Mouse (Mus musculus) stomach, postnatal 0 days (tissue): Measurements from ENCODE around the gene Fbln1. TPM values are rescaled to one million over a fixed set of nuclear protein-coding genes. Genes with fewer than 3 reads are reported as not detected.
A peak's percentile ranks its signal among the peaks of the same experiment; 100 is the strongest.

ENCODE experiments used
- ATAC-seq: fragments of 200-750 bp; cut with Nextera tagmentation; 2 replicates; pipeline ENCODE4 v1.8.0; 2017; ENCODE audit not compliant: low FRiP score, low TSS enrichment
- DNase-seq: peaks from one replicate; pipeline ENCODE4 v3.0.0-alpha.2; 2016; ENCODE audit warnings: low spot score
- H3K27ac ChIP-seq: fragments of 300-500 bp; sonication (generic); replicated peaks from 2 replicates; pipeline ENCODE4 v1.5.1; 2014; ENCODE audit warnings: mild to moderate bottlenecking, control low read depth
- H3K27me3 ChIP-seq: fragments of 300-500 bp; sonication (generic); 2 replicates; pipeline ENCODE4 v1.6.1; 2014; ENCODE audit warnings: low read length; ENCODE audit not compliant: control insufficient read depth, insufficient read depth
- H3K36me3 ChIP-seq: fragments of 300-500 bp; sonication (generic); 2 replicates; pipeline ENCODE4 v1.6.1; 2014; ENCODE audit warnings: low read length, mixed read lengths; ENCODE audit not compliant: control insufficient read depth, insufficient read depth
- H3K4me1 ChIP-seq: fragments of 300-500 bp; sonication (generic); replicated peaks from 2 replicates; pipeline ENCODE4 v1.6.1; 2014; ENCODE audit warnings: antibody characterized with exemption; ENCODE audit not compliant: control insufficient read depth, insufficient read depth
- H3K4me2 ChIP-seq: fragments of 300-500 bp; sonication (generic); replicated peaks from 2 replicates; pipeline ENCODE4 v1.6.1; 2014; ENCODE audit warnings: low read depth, mild to moderate bottlenecking, control low read depth, moderate library complexity
- H3K4me3 ChIP-seq: fragments of 300-500 bp; sonication (generic); 2 replicates; pipeline ENCODE4 v1.5.1; 2014; ENCODE audit warnings: low read depth, low read length, control low read depth
- H3K9ac ChIP-seq: fragments of 300-500 bp; sonication (generic); 2 replicates; pipeline ENCODE4 v1.6.1; 2014; ENCODE audit warnings: mild to moderate bottlenecking, low read length, control low read depth, mixed read lengths
- H3K9me3 ChIP-seq: fragments of 300-500 bp; sonication (generic); 2 replicates; pipeline ENCODE4 v1.6.1; 2016; ENCODE audit warnings: low read length; ENCODE audit not compliant: control insufficient read depth
- CTCF ChIP-seq: IDR thresholded peaks from 2 replicates; pipeline ENCODE4 v1.5.1; 2016; ENCODE audit warnings: antibody characterized with exemption, low read depth, mild to moderate bottlenecking, moderate library complexity
- EP300 ChIP-seq: optimal IDR thresholded peaks from 2 replicates; pipeline ENCODE3; 2016; ENCODE audit warnings: antibody characterized with exemption
- WGBS: fragments of 180-500 bp; shearing (Covaris S2); extraction: QIAGEN DNeasy Blood & Tissue Kit; methylation state at CpG from one replicate; pipeline ENCODE4 v1.1.7; 2014; 5-methylcytosine and 5-hydroxymethylcytosine counted together
- polyA plus RNA-seq: library from polyadenylated mRNA; unstranded; fragments of >200 nt; fragmentation: Nextera tagmentation; extraction: Ambion mirVana; gene quantifications from 2 replicates; pipeline ENCODE4 v1.2.1, GENCODE M21; 2015

Fbln1 gene
- polyA plus RNA-seq, 1 experiment from 2014 or later, result 112 TPM

DNA sequence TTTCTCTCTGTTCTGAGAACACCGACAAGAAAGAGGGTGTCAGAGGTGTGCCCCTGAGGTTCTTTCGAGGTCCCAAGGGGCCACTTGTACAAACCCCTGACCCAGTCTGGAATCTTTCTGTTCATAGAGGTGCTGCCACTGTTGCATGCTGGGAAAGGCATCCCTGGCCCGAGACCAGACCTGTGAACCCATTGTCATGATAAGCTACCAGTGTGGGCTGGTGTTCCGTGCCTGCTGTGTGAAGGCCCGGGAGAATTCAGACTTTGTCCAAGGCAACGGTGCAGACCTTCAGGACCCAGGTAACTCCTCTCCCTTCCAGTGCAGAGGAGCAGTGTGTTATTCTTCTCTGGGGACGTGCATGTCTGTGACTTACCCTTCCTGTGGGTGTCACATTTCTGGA lies 21.1 kb downstream of the Fbln1 start:
- Histone ChIP-seq H3K4me3 (no peak overlapping the region), H3K36me3 (peaks cover 17% of the 10 kb centered on the region), H3K9ac (no peak overlapping the region), H3K27ac (no peak overlapping the region), H3K27me3 (no peaks in the 10 kb centered on the region), H3K9me3 (no peaks in the 10 kb centered on the region), H3K4me2 (no peak overlapping the region), H3K4me1 (no peaks in the 10 kb centered on the region)
- TF ChIP-seq EP300 (no peak), CTCF (no peak)
- no peak for DNase-seq
- 64% methylated on average over 7 of the region's 7 CpGs for WGBS
- ATAC-seq, result no peak

DNA sequence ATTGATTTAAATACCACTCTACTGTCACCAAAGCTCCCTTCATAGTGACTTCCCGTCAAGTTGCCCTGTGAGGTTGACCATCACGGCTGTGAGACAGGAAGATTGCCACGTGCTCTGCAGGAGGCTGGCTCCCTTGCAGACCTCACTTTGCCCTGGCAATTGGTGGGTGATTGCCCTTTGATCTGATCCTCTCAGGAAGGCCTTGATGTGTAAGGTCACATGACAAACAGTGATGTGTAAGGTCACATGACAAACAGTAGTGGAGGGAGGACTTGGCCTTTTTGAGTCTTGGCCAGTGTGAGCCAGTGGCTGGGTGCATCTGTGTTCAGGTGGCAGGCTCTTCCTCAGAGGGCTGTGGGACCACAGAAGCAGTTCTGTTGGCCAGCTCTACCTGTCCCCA lies 22.8 kb downstream of the Fbln1 start:
- 86% methylated on average over 3 of the region's 3 CpGs for WGBS
- ATAC-seq (no peak), DNase-seq (no peak)
- Histone ChIP-seq H3K4me2 (no peak overlapping the region), H3K36me3 (peaks cover 20% of the 10 kb centered on the region), H3K9me3 (no peaks in the 10 kb centered on the region), H3K4me3 (no peak overlapping the region), H3K9ac (no peak overlapping the region), H3K4me1 (no peaks in the 10 kb centered on the region), H3K27me3 (no peaks in the 10 kb centered on the region), H3K27ac (no peak overlapping the region)
- TF ChIP-seq CTCF (no peak), EP300 (no peak)

DNA sequence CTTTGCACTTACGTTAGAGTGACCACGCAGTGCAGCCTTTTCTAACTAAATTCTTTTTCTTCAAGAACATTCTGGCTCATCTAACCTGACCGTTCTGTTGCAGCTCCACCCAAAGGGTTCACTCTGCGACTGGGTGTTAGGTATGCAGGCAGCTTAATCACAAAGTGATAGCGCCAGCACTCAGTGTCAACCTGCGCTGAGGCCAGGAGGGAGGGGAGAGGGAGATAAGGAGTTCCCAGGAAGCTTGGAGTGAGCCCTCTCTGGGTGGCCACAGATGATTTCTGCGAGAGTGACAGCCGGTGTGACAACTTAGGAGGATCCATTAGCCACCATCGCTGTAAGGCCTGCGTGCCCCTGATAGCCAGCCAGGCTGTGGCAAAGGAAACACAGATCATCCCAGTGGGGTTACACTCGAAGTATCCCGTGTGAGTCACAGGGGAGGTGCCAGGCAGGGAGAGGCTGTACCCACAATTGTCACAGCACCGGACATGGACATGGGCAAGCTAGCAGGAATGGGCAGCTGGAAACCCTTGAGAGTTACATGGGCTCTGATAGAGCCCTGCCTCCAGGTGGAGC lies 24.3 kb downstream of the Fbln1 start:
- DNase-seq (peak; percentile 68), ATAC-seq (peak; percentile 47)
- Histone ChIP-seq H3K9ac (no peak overlapping the region), H3K27ac (peak overlapping the region; percentile 75), H3K4me3 (no peak overlapping the region), H3K4me2 (no peak overlapping the region), H3K4me1 (no peaks in the 10 kb centered on the region), H3K9me3 (no peaks in the 10 kb centered on the region), H3K27me3 (no peaks in the 10 kb centered on the region), H3K36me3 (peaks cover 9% of the 10 kb centered on the region; the same call in 1 of the 2 replicates)
- 43% methylated on average over 13 of the region's 13 CpGs for WGBS
- no peak for TF ChIP-seq EP300
- 0 out of 2 replicates have a peak, but pooled peaks have one; percentile 11 for TF ChIP-seq CTCF

DNA sequence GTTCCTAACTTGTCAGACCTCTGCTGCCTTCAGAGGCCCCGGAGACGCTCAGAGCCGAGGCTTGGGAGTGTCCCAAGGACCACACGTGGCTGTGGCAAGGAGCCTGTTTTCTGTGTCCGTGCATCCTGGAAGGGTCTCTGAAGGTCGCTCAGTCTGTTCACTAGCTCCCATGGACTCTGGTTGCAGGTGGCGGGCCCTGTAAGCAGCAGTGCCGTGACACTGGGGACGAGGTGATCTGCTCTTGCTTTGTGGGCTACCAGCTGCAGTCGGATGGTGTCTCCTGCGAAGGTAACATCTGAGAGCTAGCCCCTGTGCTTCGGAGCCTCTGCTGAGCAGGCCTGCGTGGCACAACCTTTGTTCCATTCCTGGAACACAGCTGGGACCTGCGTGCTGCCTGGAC lies 24.9 kb downstream of the Fbln1 start:
- no peaks in the 10 kb centered on the region for H3K9me3 ChIP-seq
- no peak overlapping the region for H3K4me3 ChIP-seq
- H3K4me1 ChIP-seq, result no peaks in the 10 kb centered on the region
- H3K27ac ChIP-seq, result peak overlapping the region; percentile 75
- H3K36me3 ChIP-seq, result peaks cover 9% of the 10 kb centered on the region; the same call in 1 of the 2 replicates
- 78% methylated on average over 14 of the region's 14 CpGs for WGBS
- ATAC-seq, result no peak
- no peak for DNase-seq
- H3K9ac ChIP-seq, result no peak overlapping the region
- no peaks in the 10 kb centered on the region for H3K27me3 ChIP-seq
- TF ChIP-seq CTCF (0 out of 2 replicates have a peak, but pooled peaks have one; percentile 1), EP300 (no peak)
- H3K4me2 ChIP-seq, result no peak overlapping the region

DNA sequence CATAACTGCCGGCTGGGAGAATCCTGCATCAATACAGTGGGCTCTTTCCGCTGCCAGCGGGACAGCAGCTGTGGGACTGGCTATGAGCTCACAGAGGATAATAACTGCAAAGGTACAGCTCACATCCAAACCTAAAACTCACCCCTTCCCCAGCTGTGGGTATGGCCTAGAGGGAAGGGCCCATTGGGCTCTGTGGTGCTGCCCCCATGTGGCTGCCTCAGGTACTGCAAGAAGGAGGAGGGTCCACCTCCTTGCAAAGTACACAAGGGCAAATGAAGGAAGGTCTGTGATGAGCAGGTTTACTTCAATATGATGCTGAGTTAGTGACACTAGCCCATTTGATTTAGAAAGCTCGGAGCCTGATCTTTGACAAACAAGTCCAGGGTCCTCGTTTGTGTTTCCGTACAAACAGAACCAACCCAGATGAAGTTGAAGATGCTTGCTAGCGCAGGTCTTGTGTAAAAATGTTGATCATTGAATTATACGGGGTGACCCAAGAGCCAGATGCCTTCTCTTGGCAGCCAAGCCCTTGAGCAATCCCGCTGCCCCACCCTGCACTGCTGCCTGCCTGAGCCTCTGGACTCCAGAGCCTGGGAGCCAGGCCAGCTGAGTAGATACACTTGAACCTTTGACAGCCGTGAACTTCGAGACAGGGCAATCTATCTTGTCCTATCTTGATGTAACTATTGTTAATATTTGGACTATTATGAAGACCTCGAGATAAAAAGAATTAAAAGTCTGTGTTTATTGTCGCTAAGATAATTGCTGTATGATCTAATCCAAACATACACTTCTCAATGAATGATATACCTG lies 25.9 kb downstream of the Fbln1 start:
- peaks cover 7% of the 10 kb centered on the region; the same call in 1 of the 2 replicates for H3K36me3 ChIP-seq
- no peaks in the 10 kb centered on the region for H3K9me3 ChIP-seq
- peak overlapping the region; percentile 75 for H3K27ac ChIP-seq
- H3K27me3 ChIP-seq, result no peaks in the 10 kb centered on the region
- no peak overlapping the region for H3K9ac ChIP-seq
- H3K4me1 ChIP-seq, result no peaks in the 10 kb centered on the region
- DNase-seq, result peak; percentile 80
- peak; percentile 53; the same call in 1 of the 2 replicates for ATAC-seq
- 42% methylated on average over 13 of the region's 13 CpGs for WGBS
- no peak overlapping the region for H3K4me2 ChIP-seq
- no peak overlapping the region for H3K4me3 ChIP-seq
- peak; percentile 98 for TF ChIP-seq CTCF
- no peak for TF ChIP-seq EP300

DNA sequence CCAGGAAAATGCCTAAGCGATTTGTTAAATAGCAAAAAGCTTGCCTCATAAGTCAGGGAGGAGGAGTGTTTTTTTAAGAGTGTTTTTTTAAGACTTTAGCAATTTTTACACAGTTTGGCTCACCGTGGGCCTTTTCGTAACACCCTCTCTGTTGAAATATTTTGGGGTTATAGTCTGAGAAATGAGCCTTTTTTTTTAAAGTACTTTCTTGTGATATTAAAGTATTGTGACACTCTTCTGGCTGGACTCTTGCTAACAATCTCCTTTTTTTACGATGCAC lies 26.4 kb downstream of the Fbln1 start:
- ATAC-seq, result no peak; the same call in 1 of the 2 replicates
- no peak overlapping the region for H3K4me3 ChIP-seq
- WGBS, result 45% methylated on average over 4 of the region's 4 CpGs
- no peak overlapping the region for H3K4me2 ChIP-seq
- no peak overlapping the region for H3K9ac ChIP-seq
- H3K9me3 ChIP-seq, result no peaks in the 10 kb centered on the region
- 0 out of 2 replicates have a peak overlapping the region, but pooled peaks have one; percentile 63 for H3K27ac ChIP-seq
- no peaks in the 10 kb centered on the region for H3K27me3 ChIP-seq
- DNase-seq, result no peak
- peaks cover 5% of the 10 kb centered on the region; the same call in 1 of the 2 replicates for H3K36me3 ChIP-seq
- H3K4me1 ChIP-seq, result no peaks in the 10 kb centered on the region
- TF ChIP-seq CTCF (no peak), EP300 (no peak)
